Mouse (Mus musculus) splenic B cell, adult 2 months (primary cell): ENCODE data around the gene Speg.

Source experiments
- DNase-seq: peaks from one replicate; pipeline ENCODE4 v3.0.0-alpha.2; 2011; ENCODE audit warnings: low read depth, low spot score
- H3K27me3 ChIP-seq: 2 replicates; pipeline ENCODE4 v1.6.1; 2012; ENCODE audit warnings: mild to moderate bottlenecking, low read length, moderate library complexity, mixed read lengths; ENCODE audit not compliant: control insufficient read depth, poor library complexity, insufficient read depth, severe bottlenecking
- H3K36me3 ChIP-seq: 2 replicates; pipeline ENCODE4 v1.6.1; 2012; ENCODE audit warnings: mild to moderate bottlenecking, low read length, moderate library complexity, mixed read lengths; ENCODE audit not compliant: control insufficient read depth, poor library complexity, insufficient read depth, severe bottlenecking

Gene Speg

DNA sequence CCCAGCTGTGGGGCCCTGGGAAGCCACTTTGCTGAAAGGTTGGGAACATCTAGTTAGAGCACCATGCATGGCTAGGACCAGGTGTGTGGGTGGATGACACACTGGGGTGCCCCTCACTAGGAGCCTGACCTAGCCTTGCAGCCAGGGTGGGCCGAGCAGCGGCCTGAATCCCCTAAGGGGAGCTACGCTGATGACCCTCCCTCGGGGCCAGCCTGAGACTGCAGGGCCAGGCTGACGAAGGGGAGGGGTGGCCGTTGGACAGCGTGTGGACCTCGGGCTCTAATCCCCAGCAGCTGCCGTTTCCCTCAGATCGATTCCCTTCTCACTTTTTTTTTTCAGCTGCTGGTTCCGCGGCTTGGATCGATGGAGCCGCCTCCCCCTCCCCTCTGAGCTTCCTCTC lies 73.8 kb downstream of the Speg start:
- no peak for DNase-seq
- no peaks in the 10 kb centered on the region for H3K36me3 ChIP-seq
- peaks cover 5% of the 10 kb centered on the region for H3K27me3 ChIP-seq

GRCm38 (mm10) chr1:75449377-75450135 lies 74.5 kb downstream of the Speg start:
- no peaks in the 10 kb centered on the region for H3K36me3 ChIP-seq
- DNase-seq, result no peak
- peaks cover 5% of the 10 kb centered on the region for H3K27me3 ChIP-seq

- Histone ChIP-seq H3K27me3 (peaks cover 5% of the 10 kb centered on the region), H3K36me3 (no peaks in the 10 kb centered on the region)
- no peak for DNase-seq
These were observed 75.4 kb downstream of the Speg start, which contains the start of gene Asic4 for GRCm38 (mm10) chr1:75450314-75451005. TSS of gene Asic4 (plus strand) at chr1:75450436.

DNA sequence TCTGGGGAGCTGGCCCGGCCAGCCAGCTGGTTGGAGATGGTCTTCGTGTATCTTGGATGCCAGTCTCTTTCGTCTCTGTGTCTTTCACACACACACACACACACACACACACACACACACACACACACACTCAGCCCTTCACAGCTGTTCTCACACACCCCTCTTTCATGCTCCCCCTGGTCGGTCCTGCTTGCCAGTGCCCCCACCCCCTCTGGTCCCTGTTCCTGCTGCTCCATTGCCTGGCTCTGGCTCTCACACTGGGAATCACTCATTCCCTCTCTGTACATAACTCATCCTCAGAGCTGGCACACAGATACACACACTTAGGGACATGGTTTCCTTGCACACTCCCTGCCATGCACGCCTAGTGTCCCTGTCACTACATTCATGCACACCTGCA lies 76.8 kb downstream of the Speg start:
- Histone ChIP-seq H3K27me3 (peaks cover 2% of the 10 kb centered on the region), H3K36me3 (no peaks in the 10 kb centered on the region)
- no peak for DNase-seq

GRCm38 (mm10) chr1:75455433-75455832 lies 80.3 kb downstream of the Speg start:
- no peak for DNase-seq
- H3K27me3 ChIP-seq, result peaks cover 3% of the 10 kb centered on the region
- no peaks in the 10 kb centered on the region for H3K36me3 ChIP-seq

- no peak for DNase-seq
- H3K27me3 ChIP-seq, result peaks cover 3% of the 10 kb centered on the region
- no peaks in the 10 kb centered on the region for H3K36me3 ChIP-seq
These were observed 80.9 kb downstream of the Speg start for GRCm38 (mm10) chr1:75455948-75456347.

GRCm38 (mm10) chr1:75456746-75457564 lies 81.9 kb downstream of the Speg start:
- peaks cover 3% of the 10 kb centered on the region for H3K27me3 ChIP-seq
- H3K36me3 ChIP-seq, result no peaks in the 10 kb centered on the region
- peak; percentile 18 for DNase-seq

GRCm38 (mm10) chr1:75457710-75458024 lies 82.6 kb downstream of the Speg start:
- Histone ChIP-seq H3K36me3 (no peaks in the 10 kb centered on the region), H3K27me3 (peaks cover 3% of the 10 kb centered on the region)
- DNase-seq, result no peak

- H3K27me3 ChIP-seq, result peaks cover 3% of the 10 kb centered on the region
- DNase-seq, result peak; percentile 18
- no peaks in the 10 kb centered on the region for H3K36me3 ChIP-seq
These were observed 83.1 kb downstream of the Speg start for GRCm38 (mm10) chr1:75458025-75458788.

- peaks cover 3% of the 10 kb centered on the region; the same call in 1 of the 2 replicates for H3K27me3 ChIP-seq
- H3K36me3 ChIP-seq, result no peaks in the 10 kb centered on the region
- DNase-seq, result no peak
These were observed 83.9 kb downstream of the Speg start for GRCm38 (mm10) chr1:75458789-75459684.

- H3K36me3 ChIP-seq, result no peaks in the 10 kb centered on the region
- DNase-seq, result no peak
- H3K27me3 ChIP-seq, result peaks cover 3% of the 10 kb centered on the region; the same call in 1 of the 2 replicates
These were observed 85.2 kb downstream of the Speg start for GRCm38 (mm10) chr1:75460297-75460696.

DNA sequence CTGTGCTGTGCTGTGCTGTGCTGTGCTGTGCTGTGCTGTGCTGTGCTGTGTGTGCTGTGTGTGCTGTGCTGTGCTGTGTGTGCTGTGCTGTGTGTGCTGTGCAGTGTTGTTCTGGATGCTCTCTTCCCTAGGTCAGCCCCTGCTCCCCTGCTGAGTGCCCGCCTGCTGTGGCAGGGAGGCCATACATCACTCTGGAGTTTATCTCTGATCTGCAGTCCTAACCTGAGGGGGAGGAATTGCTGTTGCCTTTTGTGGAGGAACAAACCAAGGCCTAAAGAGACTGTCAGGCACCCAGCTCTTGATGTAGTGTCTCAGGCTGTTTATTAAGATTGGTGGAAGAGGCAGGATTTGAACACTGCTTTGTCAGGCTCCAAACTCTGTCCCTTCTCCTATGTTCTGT lies 87.5 kb downstream of the Speg start:
- DNase-seq, result no peak
- Histone ChIP-seq H3K27me3 (0 out of 2 replicates have a peak, but pooled peaks cover under 1% of the 10 kb centered on the region), H3K36me3 (no peaks in the 10 kb centered on the region)

DNA sequence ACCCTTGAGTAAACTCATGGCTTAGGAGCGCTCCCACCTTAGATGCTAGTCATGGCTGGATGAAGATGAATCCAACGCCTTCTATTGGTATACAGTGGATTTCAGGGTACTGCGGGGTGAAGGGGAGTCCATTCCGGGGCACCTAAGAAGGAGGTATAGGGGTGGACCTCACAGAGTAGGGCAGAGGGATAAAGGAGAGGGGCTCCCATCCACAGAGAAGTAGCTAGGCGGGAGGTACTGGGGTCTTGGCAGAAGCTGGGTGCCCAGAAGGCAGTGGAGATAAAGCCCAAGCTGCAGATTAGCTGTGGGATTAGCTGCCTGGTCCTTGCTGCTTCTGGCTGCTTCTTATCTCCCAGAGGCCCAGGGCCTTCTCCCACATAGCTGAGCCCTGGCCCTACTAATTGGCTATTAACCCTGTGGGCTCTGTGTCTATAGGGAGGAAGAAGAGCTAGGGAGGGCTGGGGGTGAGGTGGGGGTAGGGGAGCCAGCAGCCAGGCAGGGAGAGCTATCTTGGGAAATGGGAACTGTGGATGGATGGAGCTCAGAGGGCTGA lies 88.6 kb downstream of the Speg start:
- DNase-seq, result no peak
- H3K27me3 ChIP-seq, result no peaks in the 10 kb centered on the region

More for the DNA sequence above, 88.6 kb downstream of the Speg start:
- no peaks in the 10 kb centered on the region for H3K36me3 ChIP-seq
